Mouse (Mus musculus) layer of hippocampus, postnatal 14 days (tissue): ENCODE measurements around the gene Mrps35. TPM values are rescaled to one million over a fixed set of nuclear protein-coding genes. Genes with fewer than 3 reads are reported as not detected.

ENCODE experiments used
- DNase-seq, 2 experiments: peaks; one replicate each; pipeline ENCODE4 v3.0.0; 2021 to 2022; ENCODE audit warnings: low spot score in 2 of 2, mixed read lengths in 1 of 2
- long read RNA-seq, 2 experiments: library from polyadenylated mRNA; stranded (forward); transcript quantifications; one replicate each; pipeline ENCODE4 v2.0.0; 2021
- total RNA-seq, 2 experiments: library from RNA; stranded (reverse); gene quantifications; 2 replicates each; pipeline ENCODE4 v1.2.3; 2021

The Mrps35 gene
- 10 to 100 TPM; 35.9 to 42.5 TPM for total RNA-seq
- long read RNA-seq, experiment 1, full-length matches to known transcripts: 11 of 14 reads
- long read RNA-seq, experiment 1, partial matches to known transcripts: 0 of 14 reads
- long read RNA-seq, experiment 1, other reads (novel, unspliced or antisense): 3 of 14 reads
- long read RNA-seq, experiment 2, full-length matches to known transcripts: 35 of 46 reads
- long read RNA-seq, experiment 2, partial matches to known transcripts: 1 of 46 reads
- long read RNA-seq, experiment 2, other reads (novel, unspliced or antisense): 10 of 46 reads

- DNase-seq: peak; percentile 81 to 90
Observed at GRCm38 (mm10) chr6:147042291-147043290, at the start of gene Mrps35. Gene Mrps35, plus strand, starts transcription at chr6:147042764.

DNA sequence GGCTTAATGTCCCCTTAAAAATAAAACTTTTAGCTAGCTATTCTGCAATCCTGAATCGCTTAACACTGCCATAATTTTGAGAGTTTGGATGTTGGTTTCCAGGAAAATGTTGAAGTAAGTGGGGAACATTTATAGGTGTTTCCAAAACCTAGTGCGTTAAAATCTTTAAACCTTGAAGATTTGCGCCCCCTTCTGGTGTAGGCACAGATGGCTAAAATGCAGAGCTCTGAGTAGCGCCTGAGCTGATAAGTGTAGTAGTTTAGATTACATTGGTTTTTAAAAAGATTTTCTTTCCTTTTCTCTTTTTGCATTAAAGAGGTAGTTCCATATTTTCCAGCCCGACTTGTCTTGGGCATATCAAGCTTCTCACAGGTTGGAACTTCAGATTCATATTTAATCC is 48.3 kb upstream of the Mrps35 start:
- peak in 1 of 2 experiments; percentile 70 for DNase-seq

- no peak for DNase-seq
Observed at GRCm38 (mm10) chr6:146995391-146995790, 47.2 kb upstream of the Mrps35 start.

DNA sequence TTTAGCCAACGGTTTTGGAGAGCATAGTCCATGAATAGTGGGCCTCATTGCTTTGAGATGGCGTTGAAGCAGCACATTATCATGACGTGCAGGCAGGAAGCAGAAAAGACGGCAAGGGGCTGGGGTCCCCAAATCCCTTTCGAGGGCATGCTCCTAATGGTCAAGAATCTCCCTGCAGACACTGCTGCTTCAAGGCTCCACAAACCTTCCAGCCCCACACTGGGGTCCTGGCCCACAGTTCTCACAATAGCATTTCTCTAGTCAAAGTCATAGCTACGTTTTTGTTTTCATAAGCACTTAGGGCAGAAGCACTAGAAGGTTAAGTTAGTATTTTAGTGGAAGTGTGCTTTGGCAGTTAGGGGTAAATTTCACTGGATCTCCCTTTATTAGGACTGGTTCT is 46.7 kb upstream of the Mrps35 start:
- no peak for DNase-seq

GRCm38 (mm10) chr6:146997006-146997405 is 45.6 kb upstream of the Mrps35 start:
- no peak for DNase-seq

- no peak for DNase-seq
Observed at GRCm38 (mm10) chr6:146998710-146999109, 43.9 kb upstream of the Mrps35 start.

DNA sequence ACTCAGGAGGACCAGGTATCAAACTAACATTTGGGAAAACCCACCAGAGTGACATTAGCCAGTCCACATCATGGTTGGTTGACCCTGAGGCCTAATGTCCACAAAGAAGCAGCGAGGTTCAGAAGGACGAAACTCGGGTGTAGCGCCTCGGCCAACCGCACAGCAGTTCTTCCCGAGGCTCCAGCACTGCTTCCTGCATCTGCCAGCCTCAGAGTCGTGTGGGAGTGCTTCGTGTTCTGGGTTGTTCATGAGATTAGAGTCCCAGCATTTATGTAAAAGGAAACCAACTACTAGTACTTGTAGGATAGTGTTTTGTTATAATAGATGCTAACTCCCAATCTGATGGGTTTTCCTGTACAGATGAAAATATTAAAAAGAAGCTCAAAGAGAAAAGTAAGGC is 43.3 kb upstream of the Mrps35 start:
- no peak for DNase-seq

GRCm38 (mm10) chr6:146999755-147000154 is 42.8 kb upstream of the Mrps35 start:
- no peak for DNase-seq

GRCm38 (mm10) chr6:147008148-147008547 is 34.4 kb upstream of the Mrps35 start:
- no peak for DNase-seq

DNA sequence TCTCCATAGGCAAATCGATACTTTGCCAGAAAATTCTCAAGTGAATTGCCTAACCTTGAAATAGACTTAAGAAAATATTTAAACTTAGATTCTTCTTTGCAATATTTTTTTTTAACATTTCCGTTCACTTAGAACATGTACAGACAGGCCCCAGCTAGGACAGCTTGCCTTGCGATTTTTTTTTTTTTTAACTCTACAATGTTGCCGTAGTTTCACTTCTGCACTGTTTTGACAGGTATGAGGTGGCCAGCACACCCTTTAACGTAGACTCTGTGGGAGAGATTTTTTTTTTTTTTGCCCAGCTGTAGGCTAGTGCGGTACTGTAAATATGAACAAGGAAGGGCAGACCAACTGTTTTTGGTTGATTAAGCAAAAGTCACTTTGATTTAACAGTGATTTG is 32.2 kb upstream of the Mrps35 start:
- no peak for DNase-seq

GRCm38 (mm10) chr6:147010811-147011520 is 31.6 kb upstream of the Mrps35 start:
- DNase-seq: no peak

- DNase-seq: no peak
Observed at GRCm38 (mm10) chr6:147011555-147011954, 31.0 kb upstream of the Mrps35 start.

- no peak for DNase-seq
Observed at GRCm38 (mm10) chr6:147011977-147012376, 30.6 kb upstream of the Mrps35 start.

DNA sequence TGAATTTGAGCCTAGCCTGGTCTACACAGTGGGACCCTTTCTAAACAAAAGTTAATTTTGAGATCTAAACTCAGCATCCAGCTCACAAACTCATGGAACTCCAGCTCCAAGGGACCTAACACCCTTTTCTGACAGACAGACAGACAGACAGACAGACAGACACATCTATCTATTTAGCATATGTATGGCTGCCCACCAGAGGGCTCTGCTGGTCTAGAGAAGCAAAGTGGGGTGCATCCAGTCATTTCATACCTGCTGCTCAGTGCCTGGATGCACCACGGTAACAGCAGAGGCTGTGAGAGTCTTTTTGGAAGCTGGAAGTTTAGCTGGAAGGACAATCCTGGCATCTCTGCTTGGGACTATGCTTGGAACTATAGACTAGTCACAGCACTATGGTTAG is 29.0 kb upstream of the Mrps35 start:
- no peak for DNase-seq

DNA sequence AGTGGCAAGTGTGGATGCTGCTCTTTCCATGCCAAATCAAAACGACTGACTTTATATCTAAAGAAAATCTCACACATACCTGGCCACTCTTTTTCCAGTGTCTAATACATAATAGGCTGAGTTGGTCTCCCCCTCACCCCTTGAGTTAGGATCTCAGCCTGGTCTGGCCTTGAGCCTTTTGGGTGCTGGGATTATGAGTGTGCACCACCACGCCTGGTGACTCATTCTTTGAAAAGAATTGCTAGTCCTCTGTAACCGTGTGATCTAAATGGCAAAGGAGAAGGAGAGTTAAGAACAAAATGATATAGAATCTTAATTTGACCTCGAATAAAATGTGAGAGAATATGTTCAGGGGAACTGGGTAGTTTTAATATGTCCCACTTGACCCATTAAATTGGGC is 24.7 kb upstream of the Mrps35 start:
- no peak for DNase-seq

DNA sequence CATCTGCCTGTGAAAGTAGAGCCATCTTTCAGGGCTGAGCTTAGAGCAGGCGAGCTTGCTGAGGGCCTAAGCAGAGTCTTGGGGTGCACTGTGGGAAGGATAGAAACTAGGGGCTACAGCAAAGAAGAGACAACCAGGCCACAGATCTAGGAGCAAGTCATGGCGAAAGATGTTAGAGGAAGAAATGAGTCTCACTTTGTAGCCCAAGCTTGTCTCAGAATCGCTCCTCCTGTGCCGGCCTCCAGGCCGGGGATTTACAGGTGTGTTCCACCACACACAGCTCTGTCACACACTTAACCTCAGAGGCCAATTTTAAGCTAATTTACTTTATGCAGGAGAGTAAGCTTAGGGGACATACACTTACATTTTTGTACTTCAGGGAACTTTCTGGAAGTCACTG is 24.2 kb upstream of the Mrps35 start:
- no peak for DNase-seq

- no peak for DNase-seq
Observed at GRCm38 (mm10) chr6:147021181-147021580, 21.4 kb upstream of the Mrps35 start.

GRCm38 (mm10) chr6:147022375-147023132 is 20.0 kb upstream of the Mrps35 start:
- DNase-seq: no peak

DNA sequence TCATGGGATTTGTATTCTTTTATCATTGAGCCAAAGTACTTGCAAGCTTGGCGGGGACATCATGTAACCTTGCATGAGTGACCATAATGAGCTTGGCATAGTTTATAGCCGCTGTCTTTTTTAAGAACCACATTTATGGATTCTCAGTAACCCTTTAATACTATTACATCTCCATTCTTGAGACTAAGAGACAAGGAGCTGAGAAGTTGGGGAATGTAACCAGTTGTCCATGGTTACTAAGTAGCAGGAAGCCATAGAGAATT is 19.5 kb upstream of the Mrps35 start:
- no peak for DNase-seq

DNA sequence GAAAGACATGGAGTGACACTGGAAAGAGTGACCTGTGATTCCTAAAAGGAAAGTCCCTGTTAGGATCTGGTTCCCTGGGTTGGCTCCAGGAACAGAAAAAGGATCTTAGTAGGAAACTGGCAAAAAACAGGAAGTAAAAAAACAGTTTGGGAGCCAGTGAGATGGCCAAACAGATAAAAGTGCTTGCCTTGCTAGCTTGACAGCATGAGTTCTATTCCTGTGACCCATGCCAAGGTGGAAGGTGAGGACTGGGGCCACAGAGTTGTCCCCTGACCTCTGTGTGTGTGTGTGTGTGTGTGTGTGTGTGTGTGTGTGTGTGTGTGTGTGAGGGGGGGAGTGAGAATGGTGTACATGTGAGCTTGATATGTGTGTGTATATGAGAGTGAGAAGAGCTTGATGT is 19.0 kb upstream of the Mrps35 start:
- no peak for DNase-seq

DNA sequence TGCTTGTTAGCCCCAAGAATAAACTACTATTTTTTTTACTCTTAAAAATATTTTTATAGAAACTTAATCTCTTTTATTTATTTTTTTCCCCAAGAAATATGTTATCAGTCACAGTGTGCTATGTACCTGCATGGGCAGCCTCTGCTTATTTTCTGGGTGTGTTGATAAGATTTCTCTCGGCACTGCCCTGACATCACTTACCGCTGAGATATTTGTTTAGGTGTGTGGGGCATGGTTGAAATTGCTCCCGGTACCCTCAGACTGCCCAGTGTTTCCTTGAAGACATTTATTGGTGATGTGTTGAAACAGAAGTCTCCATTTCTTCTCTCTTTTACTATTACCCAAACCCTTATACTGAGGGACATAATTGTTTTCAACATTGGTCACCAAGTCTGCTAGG is 17.8 kb upstream of the Mrps35 start:
- DNase-seq: no peak
